26 mouse cellular contexts compared by ENCODE assay signal in genomic region chr12:14930702-14931101, GRCm38 (mm10).
"Had no signal": no experiment of that assay in that cellular context is flagged by ENCODE, and none has a peak within 500 bp of the region (broad histone marks: within the 10 kb centered on the region; RNA-seq: fewer than 3 reads in every experiment).

No protein-coding gene starts in this region.

- H3K4me2 ChIP-seq: heart, embryonic 12.5 days; hindbrain, embryonic 12.5 days; hindbrain, embryonic 14.5 days; intestine, embryonic 15.5 days; limb, embryonic 12.5 days; liver, embryonic 11.5 days; liver, embryonic 13.5 days; liver, embryonic 15.5 days had no signal

- H3K36me3 ChIP-seq: heart, embryonic 10.5 days; heart, embryonic 12.5 days; hindbrain, embryonic 10.5 days; hindbrain, embryonic 12.5 days; intestine, embryonic 15.5 days; limb, embryonic 10.5 days; limb, embryonic 12.5 days; liver, embryonic 13.5 days; liver, embryonic 15.5 days had no signal

- H3K9ac ChIP-seq: heart, embryonic 12.5 days; hindbrain, embryonic 12.5 days; hindbrain, embryonic 14.5 days; intestine, embryonic 15.5 days; limb, embryonic 12.5 days; liver, embryonic 13.5 days; liver, embryonic 15.5 days had no signal

- H3K4me1 ChIP-seq: heart, embryonic 10.5 days; heart, embryonic 12.5 days; hindbrain, embryonic 12.5 days; intestine, embryonic 15.5 days; limb, embryonic 10.5 days; limb, embryonic 12.5 days; liver, embryonic 13.5 days; liver, embryonic 15.5 days had no signal

- H3K9me3 ChIP-seq: heart, embryonic 10.5 days; heart, embryonic 12.5 days; hindbrain, embryonic 10.5 days; hindbrain, embryonic 12.5 days; intestine, embryonic 15.5 days; limb, embryonic 10.5 days; limb, embryonic 12.5 days; liver, embryonic 13.5 days had no signal

- H3K27ac ChIP-seq: heart, embryonic 10.5 days; hindbrain, embryonic 10.5 days; hindbrain, embryonic 12.5 days; hindbrain, embryonic 14.5 days; intestine, embryonic 15.5 days; layer of hippocampus, adult 2 months; left cerebral cortex, adult 2 months; limb, embryonic 10.5 days; limb, embryonic 12.5 days; liver, embryonic 13.5 days; liver, embryonic 15.5 days had no signal

- H3K27me3 ChIP-seq: heart, embryonic 12.5 days; hindbrain, embryonic 12.5 days; intestine, embryonic 15.5 days; limb, embryonic 12.5 days; liver, embryonic 13.5 days; liver, embryonic 15.5 days had no signal

- ATAC-seq: hindbrain, embryonic 16.5 days; inflammation-experienced regulatory T-cells, adult 6 months; intestine, embryonic 15.5 days; intestine, postnatal 0 days had no signal

- H3K4me3 ChIP-seq: heart, embryonic 10.5 days; heart, embryonic 12.5 days; hindbrain, embryonic 10.5 days; hindbrain, embryonic 12.5 days; intestine, embryonic 15.5 days; layer of hippocampus, adult 2 months; left cerebral cortex, adult 2 months; limb, embryonic 10.5 days; limb, embryonic 12.5 days; liver, embryonic 13.5 days; liver, embryonic 15.5 days had no signal

- DNase-seq: gastrocnemius, postnatal 25 days; heart, adult 18-20 months; heart, postnatal 10 days; heart, postnatal 4 days; kidney, adult 18-20 months; kidney, adult 8-10 months; kidney, postnatal 10 days; kidney, postnatal 25 days; kidney, postnatal 4 days; liver; liver, embryonic 13.5 days had no signal
